In the genomic region with DNA sequence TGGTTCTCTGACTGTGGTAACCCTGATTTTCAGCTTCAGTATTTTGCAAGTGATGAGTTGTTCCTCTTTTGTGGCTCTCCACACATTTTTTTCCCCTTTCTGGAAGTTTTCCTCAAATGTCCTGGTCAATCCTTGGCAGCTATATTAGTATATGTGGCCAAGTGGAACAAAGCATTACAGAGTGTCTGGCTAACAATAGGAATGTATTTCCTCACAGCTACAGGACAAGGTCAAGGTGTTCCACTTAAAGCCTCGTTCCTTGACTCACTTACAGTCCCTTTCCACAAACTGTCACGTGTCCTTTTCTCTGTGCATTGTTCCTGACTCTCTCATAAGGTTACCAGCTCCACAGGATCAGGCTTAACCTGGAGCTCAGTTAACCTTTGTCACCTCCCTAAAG, we compare ENCODE assay signal across 25 mouse cellular contexts. TPM values are rescaled to one million over a fixed set of nuclear protein-coding genes. Genes with fewer than 3 reads are reported as not detected.
A peak's percentile ranks its signal among the peaks of the same experiment; 100 is the strongest.
DNase-seq lines count a peak whose midpoint lies in the region; ATAC-seq and TF ChIP-seq lines count a peak whose summit lies in the region.
"Had no signal": no experiment of that assay in that cellular context is flagged by ENCODE, and none has a peak within 500 bp of the region (broad histone marks: within the 10 kb centered on the region; RNA-seq: fewer than 3 reads in every experiment).

No protein-coding gene starts in this region.

- H3K9ac ChIP-seq in lung, postnatal 0 days (replicated peaks; ENCODE audit: low read depth) = no peak overlapping the region
- H3K9ac ChIP-seq in hindbrain, embryonic 16.5 days (ENCODE audit: low read depth, low read length) = no peak overlapping the region
- H3K9ac ChIP-seq: forebrain, embryonic 13.5 days; heart, embryonic 13.5 days; hindbrain, embryonic 12.5 days; liver, postnatal 0 days; stomach, embryonic 15.5 days had no signal

- DNase-seq in lung, postnatal 0 days (ENCODE audit: low spot score) = peak; percentile 47
- DNase-seq in lung, postnatal 4 days = no peak
- DNase-seq in Muller cell, postnatal 12 days (ENCODE audit: inconsistent ontology term) = peak; percentile 58
- DNase-seq in adipocyte (ENCODE audit: low spot score) = peak; percentile 60
- no peak for DNase-seq in cerebellum, adult 9-10 months
- DNase-seq: adrenal gland, adult 2 months; cerebellum, adult 11-12 months; cerebellum, postnatal 14 days; kidney, adult 18-20 months; liver; liver, postnatal 0 days; right cerebral cortex, adult 18-20 months; right cerebral cortex, postnatal 4 days had no signal

- H3K4me3 ChIP-seq in lung, postnatal 0 days (ENCODE audit: low read depth, low read length) = no peak overlapping the region
- H3K4me3 ChIP-seq in myocyte = no peak overlapping the region
- no peak overlapping the region for H3K4me3 ChIP-seq in hindbrain, embryonic 16.5 days (ENCODE audit: low read length)
- H3K4me3 ChIP-seq: forebrain, embryonic 13.5 days; heart, embryonic 13.5 days; hindbrain, embryonic 12.5 days; limb, embryonic 10.5 days; midbrain, embryonic 10.5 days; stomach, embryonic 15.5 days had no signal

- H3K27ac ChIP-seq in lung, postnatal 0 days (ENCODE audit: low read length) = no peak overlapping the region
- H3K27ac ChIP-seq in hindbrain, embryonic 16.5 days (ENCODE audit: low read depth, low read length) = no peak overlapping the region
- H3K27ac ChIP-seq: forebrain, embryonic 13.5 days; heart, embryonic 13.5 days; hindbrain, embryonic 12.5 days; kidney, postnatal 0 days; limb, embryonic 10.5 days; midbrain, embryonic 10.5 days; stomach, embryonic 15.5 days had no signal

- ATAC-seq in lung, postnatal 0 days = 0 out of 2 replicates have a peak, but pooled peaks have one; percentile 54
- ATAC-seq in hindbrain, embryonic 16.5 days = no peak
- ATAC-seq: forebrain, embryonic 13.5 days; liver, postnatal 0 days; midbrain, embryonic 16.5 days had no signal

- no peaks in the 10 kb centered on the region for H3K27me3 ChIP-seq in lung, postnatal 0 days (replicated peaks; ENCODE audit: insufficient read depth, low read length)
- H3K27me3 ChIP-seq in myocyte (ENCODE audit: control insufficient read depth, insufficient read depth, insufficient read length) = no peaks in the 10 kb centered on the region
- H3K27me3 ChIP-seq in hindbrain, embryonic 16.5 days (replicated peaks; ENCODE audit: control insufficient read depth, insufficient read depth, low read length) = no peaks in the 10 kb centered on the region
- H3K27me3 ChIP-seq: forebrain, embryonic 13.5 days; heart, embryonic 13.5 days; hindbrain, embryonic 12.5 days; stomach, embryonic 15.5 days had no signal

- 0 out of 2 replicates have a peak, but pooled peaks have one; percentile 19 for TF ChIP-seq EP300 in lung, postnatal 0 days (IDR thresholded peaks at IDR 0.05)

- TF ChIP-seq POLR2A in myocyte (IDR thresholded peaks at IDR 0.05; ENCODE audit: insufficient read length, low read depth) = no peak

- no peak overlapping the region for H3K4me2 ChIP-seq in lung, postnatal 0 days (replicated peaks; ENCODE audit: low read depth, low read length)
- no peak overlapping the region for H3K4me2 ChIP-seq in myocyte (ENCODE audit: low read depth)
- H3K4me2 ChIP-seq in hindbrain, embryonic 16.5 days (ENCODE audit: low read length) = no peak overlapping the region
- H3K4me2 ChIP-seq: forebrain, embryonic 13.5 days; heart, embryonic 13.5 days; hindbrain, embryonic 12.5 days; stomach, embryonic 15.5 days had no signal

- 22% methylated on average over 2 of the region's 2 CpGs for WGBS in lung, postnatal 0 days
- WGBS in hindbrain, embryonic 16.5 days = 47% methylated on average over 2 of the region's 2 CpGs

- no peaks in the 10 kb centered on the region for H3K9me3 ChIP-seq in lung, postnatal 0 days (ENCODE audit: low read length)
- no peaks in the 10 kb centered on the region for H3K9me3 ChIP-seq in hindbrain, embryonic 16.5 days (ENCODE audit: control insufficient read depth, low read length)
- H3K9me3 ChIP-seq: forebrain, embryonic 13.5 days; heart, embryonic 13.5 days; hindbrain, embryonic 12.5 days; limb, embryonic 10.5 days; midbrain, embryonic 10.5 days; stomach, embryonic 15.5 days had no signal

- no peaks in the 10 kb centered on the region for H3K79me2 ChIP-seq in myocyte (ENCODE audit: control insufficient read depth, insufficient read depth)

- H3K36me3 ChIP-seq in lung, postnatal 0 days (ENCODE audit: insufficient read depth, low read length) = no peaks in the 10 kb centered on the region
- H3K36me3 ChIP-seq in myocyte (ENCODE audit: control insufficient read depth, insufficient read depth) = no peaks in the 10 kb centered on the region
- no peaks in the 10 kb centered on the region for H3K36me3 ChIP-seq in hindbrain, embryonic 16.5 days (ENCODE audit: control insufficient read depth, insufficient read depth, low read length)
- H3K36me3 ChIP-seq: heart, embryonic 13.5 days; hindbrain, embryonic 12.5 days; limb, embryonic 10.5 days; midbrain, embryonic 10.5 days; stomach, embryonic 15.5 days had no signal

- H3ac ChIP-seq in myocyte (ENCODE audit: control insufficient read depth, insufficient read length) = no peak overlapping the region

- TF ChIP-seq CTCF in lung, postnatal 0 days (IDR thresholded peaks at IDR 0.05) = no peak

- 0 out of 2 replicates have a peak, but pooled peaks cover 4% of the 10 kb centered on the region for H3K4me1 ChIP-seq in lung, postnatal 0 days (ENCODE audit: insufficient read depth, low read depth, low read length)
- no peaks in the 10 kb centered on the region for H3K4me1 ChIP-seq in hindbrain, embryonic 16.5 days (ENCODE audit: control insufficient read depth, insufficient read depth, low read depth, low read length)
- H3K4me1 ChIP-seq: forebrain, embryonic 13.5 days; hindbrain, embryonic 12.5 days; limb, embryonic 10.5 days; stomach, embryonic 15.5 days had no signal

TF ChIP-seq in myocyte, 11 proteins besides CTCF, POLR2A, EP300 and RAD21:
- TF ChIP-seq TCF12 (IDR thresholded peaks at IDR 0.05; ENCODE audit: insufficient read depth, poor library complexity, severe bottlenecking) (no peak), USF1 (IDR thresholded peaks at IDR 0.05; ENCODE audit: low read depth) (peak; percentile 60), CEBPB (IDR thresholded peaks at IDR 0.05; ENCODE audit: insufficient read depth, poor library complexity, severe bottlenecking) (no peak), E2F4 (IDR thresholded peaks at IDR 0.05; ENCODE audit: insufficient read depth) (no peak), MAX (IDR thresholded peaks at IDR 0.05; ENCODE audit: low read depth) (no peak)

RNA-seq across cellular contexts. Expression of a gene that starts 3.3 kb away (rescaled TPM):
- polyA plus RNA-seq in lung, postnatal 0 days (2015; fragmentation: Nextera tagmentation; extraction: Ambion mirVana) = not detected in 2 replicates
- not detected for polyA plus RNA-seq in myocyte (2012; fragmentation: generic; extraction: Trizol)
- not detected in 2 replicates for polyA plus RNA-seq in hindbrain, embryonic 16.5 days (2015; fragmentation: Nextera tagmentation; extraction: Ambion mirVana)
- polyA plus RNA-seq: adrenal gland, adult 2 months; embryonic facial prominence, embryonic 11.5 days; forebrain, embryonic 13.5 days; heart, embryonic 13.5 days; hindbrain, embryonic 12.5 days; kidney, postnatal 0 days; limb, embryonic 10.5 days; liver, postnatal 0 days; midbrain, embryonic 10.5 days; midbrain, embryonic 16.5 days; neural tube, embryonic 14.5 days; stomach, embryonic 15.5 days had no signal

RNA-seq across cellular contexts. Expression of a gene that starts 37.1 kb away (rescaled TPM):
- 25.1 and 26.3 TPM in 2 replicates for polyA plus RNA-seq in lung, postnatal 0 days (2015; fragmentation: Nextera tagmentation; extraction: Ambion mirVana)
- 8.7 TPM for polyA plus RNA-seq in myocyte (2012; fragmentation: generic; extraction: Trizol)
- 60.2 and 63.3 TPM in 2 replicates for polyA plus RNA-seq in hindbrain, embryonic 16.5 days (2015; fragmentation: Nextera tagmentation; extraction: Ambion mirVana)

RNA-seq across cellular contexts. Expression of a gene that starts 38.4 kb away (rescaled TPM):
- polyA plus RNA-seq in lung, postnatal 0 days (2015; fragmentation: Nextera tagmentation; extraction: Ambion mirVana) = 1.4 TPM in 1 of 2 replicates, not detected in the other
- not detected for polyA plus RNA-seq in myocyte (2012; fragmentation: generic; extraction: Trizol)
- not detected in 2 replicates for polyA plus RNA-seq in hindbrain, embryonic 16.5 days (2015; fragmentation: Nextera tagmentation; extraction: Ambion mirVana)
- polyA plus RNA-seq: adrenal gland, adult 2 months; embryonic facial prominence, embryonic 11.5 days; forebrain, embryonic 13.5 days; heart, embryonic 13.5 days; hindbrain, embryonic 12.5 days; limb, embryonic 10.5 days; liver, postnatal 0 days; midbrain, embryonic 10.5 days; midbrain, embryonic 16.5 days; neural tube, embryonic 14.5 days; stomach, embryonic 15.5 days had no signal

Comparison
In these comparisons a context has a peak if more than half of its experiments do, and no peak if none do; other contexts are left out.
1. DNase-seq: peak in lung, postnatal 0 days (single experiment), Muller cell, postnatal 12 days (single experiment) and adipocyte (single experiment); none in lung, postnatal 4 days (0 of 2) and cerebellum, adult 9-10 months (single experiment).